Mouse (Mus musculus): Measurements from ENCODE around the gene Spata32. TPM values are rescaled to one million over a fixed set of nuclear protein-coding genes. Genes with fewer than 3 reads are reported as not detected.

The Spata32 gene
- polyA plus RNA-seq (2015; fragmentation: Nextera tagmentation; extraction: Ambion mirVana), result not detected in 2 replicates

- Histone ChIP-seq H3K27ac (ENCODE audit: low read depth, low read length) (no peak within 1 kb of the TSS), H3K27me3 (replicated peaks; ENCODE audit: control insufficient read depth, insufficient read depth, low read length) (no peaks in the 10 kb centered on the region), H3K9ac (ENCODE audit: low read depth, low read length) (peak within 1 kb of the TSS; percentile 45; the same call in 1 of the 2 replicates), H3K9me3 (ENCODE audit: control insufficient read depth) (no peaks in the 10 kb centered on the region), H3K4me1 (replicated peaks; ENCODE audit: control insufficient read depth, insufficient read depth, low read length) (no peaks in the 10 kb centered on the region), H3K36me3 (ENCODE audit: control insufficient read depth, insufficient read depth) (peaks cover 7% of the 10 kb centered on the region; the same call in 1 of the 2 replicates), H3K4me3 (ENCODE audit: low read depth, low read length) (peak within 1 kb of the TSS; percentile 46), H3K4me2 (replicated peaks; ENCODE audit: low read depth) (peak within 1 kb of the TSS; percentile 90)
- no peak for TF ChIP-seq CTCF (IDR thresholded peaks at IDR 0.05; ENCODE audit: low read depth)
- ATAC-seq, result peak; percentile 53
- under 1% methylated on average over 45 of the region's 45 CpGs for WGBS
Observed at GRCm38 (mm10) chr11:103217790-103218516, at the start of gene Spata32. TSS of gene Spata32 (minus strand) at chr11:103218432.

- Histone ChIP-seq H3K4me3 (ENCODE audit: low read depth, low read length) (peak within 1 kb of the TSS; percentile 70), H3K9me3 (ENCODE audit: control insufficient read depth) (no peaks in the 10 kb centered on the region), H3K27me3 (replicated peaks; ENCODE audit: control insufficient read depth, insufficient read depth, low read length) (no peaks in the 10 kb centered on the region), H3K27ac (ENCODE audit: low read depth, low read length) (peak within 1 kb of the TSS; percentile 73), H3K9ac (ENCODE audit: low read depth, low read length) (peak within 1 kb of the TSS; percentile 75), H3K36me3 (ENCODE audit: control insufficient read depth, insufficient read depth) (no peaks in the 10 kb centered on the region), H3K4me2 (replicated peaks; ENCODE audit: low read depth) (peak within 1 kb of the TSS; percentile 91), H3K4me1 (replicated peaks; ENCODE audit: control insufficient read depth, insufficient read depth, low read length) (peaks cover 8% of the 10 kb centered on the region; the same call in 1 of the 2 replicates)
- WGBS, result under 1% methylated on average over 55 of the region's 55 CpGs
- peak; percentile 99 for ATAC-seq
- TF ChIP-seq CTCF (IDR thresholded peaks at IDR 0.05; ENCODE audit: low read depth), result no peak
Observed at GRCm38 (mm10) chr11:103267346-103268219, 49.4 kb upstream of the Spata32 start, which contains the start of gene Map3k14. TSS of gene Map3k14 (minus strand) at chr11:103267472.

DNA sequence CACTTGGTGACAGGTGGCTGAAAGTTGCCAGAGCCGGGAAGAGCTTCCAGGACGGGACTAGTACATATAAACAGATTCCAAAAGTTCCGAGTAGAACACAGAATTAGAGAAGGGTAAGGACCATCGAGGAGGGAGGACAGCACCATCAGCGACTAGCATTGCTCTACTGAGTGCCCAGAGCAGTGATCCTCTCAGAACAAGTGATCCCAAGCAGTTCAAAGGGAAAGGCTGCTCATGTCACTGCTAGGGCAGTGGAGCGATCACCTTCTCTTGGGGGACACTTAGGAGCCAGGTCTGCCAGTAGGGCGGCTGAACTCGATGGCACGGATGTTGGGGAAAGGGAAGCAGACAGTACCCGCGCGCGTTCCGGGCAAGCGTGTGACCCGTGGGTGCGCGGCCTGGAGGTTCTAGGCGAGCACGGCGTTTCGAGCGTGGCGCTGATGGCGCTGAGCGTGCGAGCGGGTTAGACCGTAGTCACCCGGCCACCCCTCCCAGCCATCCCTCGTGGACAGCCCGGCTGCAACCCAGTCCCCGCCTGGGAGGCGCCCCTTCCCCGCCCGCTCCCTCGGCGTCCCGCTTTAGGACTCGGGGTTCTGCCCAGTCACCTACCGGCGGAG is 48.6 kb upstream of the Spata32 start:
- Histone ChIP-seq H3K27me3 (replicated peaks; ENCODE audit: control insufficient read depth, insufficient read depth, low read length) (no peaks in the 10 kb centered on the region), H3K4me3 (ENCODE audit: low read depth, low read length) (peak overlapping the region; percentile 70), H3K4me2 (replicated peaks; ENCODE audit: low read depth) (peak overlapping the region; percentile 91), H3K36me3 (ENCODE audit: control insufficient read depth, insufficient read depth) (no peaks in the 10 kb centered on the region), H3K27ac (ENCODE audit: low read depth, low read length) (peak overlapping the region; percentile 73), H3K9me3 (ENCODE audit: control insufficient read depth) (no peaks in the 10 kb centered on the region), H3K4me1 (replicated peaks; ENCODE audit: control insufficient read depth, insufficient read depth, low read length) (peaks cover 11% of the 10 kb centered on the region; the same call in 1 of the 2 replicates), H3K9ac (ENCODE audit: low read depth, low read length) (peak overlapping the region; percentile 75)
- under 1% methylated on average over 42 of the region's 42 CpGs for WGBS
- TF ChIP-seq CTCF (IDR thresholded peaks at IDR 0.05; ENCODE audit: low read depth), result no peak; the same call in 1 of the 2 replicates
- ATAC-seq, result peak; percentile 65

DNA sequence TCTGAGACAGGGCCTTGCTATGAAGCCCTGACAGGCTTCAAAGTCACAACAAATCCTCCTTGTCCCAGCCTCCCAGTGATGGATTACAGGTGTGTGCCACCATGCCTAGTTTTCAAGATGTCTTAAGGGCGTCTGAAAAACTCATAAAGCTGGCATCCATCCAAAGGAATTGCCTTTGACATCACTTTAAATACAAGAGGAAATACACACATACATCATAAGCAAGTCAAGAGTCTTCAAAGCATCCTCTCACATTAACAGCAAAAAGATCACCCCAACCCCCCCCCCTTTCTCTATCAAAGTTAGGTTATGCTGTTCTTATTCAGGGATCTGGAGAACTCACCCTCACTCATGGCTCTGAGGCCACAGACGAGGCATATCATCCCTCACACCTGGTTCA is 47.6 kb upstream of the Spata32 start:
- H3K27me3 ChIP-seq (replicated peaks; ENCODE audit: control insufficient read depth, insufficient read depth, low read length), result no peaks in the 10 kb centered on the region
- no peak overlapping the region for H3K9ac ChIP-seq (ENCODE audit: low read depth, low read length)
- H3K4me1 ChIP-seq (replicated peaks; ENCODE audit: control insufficient read depth, insufficient read depth, low read length), result peaks cover 14% of the 10 kb centered on the region; the same call in 1 of the 2 replicates
- TF ChIP-seq CTCF (IDR thresholded peaks at IDR 0.05; ENCODE audit: low read depth), result no peak
- peak overlapping the region; percentile 91 for H3K4me2 ChIP-seq (replicated peaks; ENCODE audit: low read depth)
- H3K27ac ChIP-seq (ENCODE audit: low read depth, low read length), result no peak overlapping the region
- H3K36me3 ChIP-seq (ENCODE audit: control insufficient read depth, insufficient read depth), result no peaks in the 10 kb centered on the region
- H3K4me3 ChIP-seq (ENCODE audit: low read depth, low read length), result 0 out of 2 replicates have a peak overlapping the region, but pooled peaks have one; percentile 70
- 27% methylated on average over 2 of the region's 2 CpGs for WGBS
- no peaks in the 10 kb centered on the region for H3K9me3 ChIP-seq (ENCODE audit: control insufficient read depth)
- no peak for ATAC-seq

- Histone ChIP-seq H3K27ac (ENCODE audit: low read depth, low read length) (no peak overlapping the region), H3K9me3 (ENCODE audit: control insufficient read depth) (no peaks in the 10 kb centered on the region), H3K4me2 (replicated peaks; ENCODE audit: low read depth) (no peak overlapping the region), H3K27me3 (replicated peaks; ENCODE audit: control insufficient read depth, insufficient read depth, low read length) (no peaks in the 10 kb centered on the region), H3K36me3 (ENCODE audit: control insufficient read depth, insufficient read depth) (no peaks in the 10 kb centered on the region), H3K9ac (ENCODE audit: low read depth, low read length) (no peak overlapping the region), H3K4me3 (ENCODE audit: low read depth, low read length) (no peak overlapping the region), H3K4me1 (replicated peaks; ENCODE audit: control insufficient read depth, insufficient read depth, low read length) (peaks cover 19% of the 10 kb centered on the region)
- ATAC-seq, result no peak
- 73% methylated on average over 7 of the region's 7 CpGs for WGBS
- no peak for TF ChIP-seq CTCF (IDR thresholded peaks at IDR 0.05; ENCODE audit: low read depth)
Observed at GRCm38 (mm10) chr11:103265211-103265610, 47.0 kb upstream of the Spata32 start.
